Mouse (Mus musculus) ovary, postnatal 14 days (tissue): ENCODE measurements at regions not wholly inside any gene's neighbourhood (a gene's known extent, or its start where the extent isn't known, plus 50 kb on each side); places are given as distances from the start of the nearest gene placed in this dataset.
"Not testable (repeated sequence)": the region's sequence is repeated elsewhere in the genome, so short reads cannot be mapped to it uniquely, and the experiment has no call there.

ENCODE experiments used
- DNase-seq: peaks from one replicate; pipeline ENCODE4 v3.0.0; 2022; ENCODE audit warnings: low spot score

- no peak for DNase-seq
Measured at GRCm38 (mm10) chr2:129883417-129883816, 83.1 kb downstream of the Stk35 start.

- DNase-seq, result no peak
Measured at GRCm38 (mm10) chr2:129884316-129884715, 84.0 kb downstream of the Stk35 start.

DNA sequence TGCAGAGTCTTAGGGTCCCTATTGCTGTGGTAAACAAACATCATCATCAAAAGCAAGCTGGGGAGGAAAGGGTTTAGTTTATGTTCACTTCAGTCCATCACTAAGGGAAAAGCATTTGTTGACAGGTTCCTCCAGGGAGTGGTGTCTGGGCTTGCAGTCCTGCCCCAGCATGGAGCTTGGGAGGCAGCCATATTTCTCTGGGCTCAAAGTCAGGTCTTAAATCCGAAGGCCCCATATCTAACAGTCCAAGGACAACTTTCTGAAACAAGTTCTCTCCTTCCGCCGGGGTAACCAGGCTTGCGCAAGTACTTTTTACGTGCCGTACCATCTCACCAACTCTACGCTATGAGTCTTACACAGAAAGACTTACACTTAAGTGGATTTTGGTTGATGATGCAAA is 85.2 kb downstream of the Stk35 start:
- no peak for DNase-seq

GRCm38 (mm10) chr2:129893231-129893630 is 92.9 kb downstream of the Stk35 start:
- no peak for DNase-seq

DNA sequence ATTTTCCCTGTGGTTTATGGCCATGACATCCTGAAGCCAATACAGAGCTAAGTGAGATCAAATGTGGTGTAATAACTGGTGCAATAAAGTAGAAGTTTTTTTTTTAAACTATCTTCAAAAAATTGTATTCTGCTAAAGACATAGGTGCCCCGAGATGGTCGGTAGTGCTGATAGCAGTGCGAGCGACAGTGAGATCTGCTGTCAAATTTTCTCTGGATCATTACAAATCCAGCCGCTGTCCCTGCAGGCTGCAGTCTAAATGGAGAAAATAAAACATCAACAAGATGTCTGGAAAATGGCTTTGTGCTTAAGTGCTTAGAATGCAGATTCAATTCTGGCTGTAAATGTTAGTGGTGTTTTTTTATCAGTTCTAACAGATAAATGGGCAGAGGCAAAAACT is 93.5 kb downstream of the Stk35 start:
- no peak for DNase-seq

DNA sequence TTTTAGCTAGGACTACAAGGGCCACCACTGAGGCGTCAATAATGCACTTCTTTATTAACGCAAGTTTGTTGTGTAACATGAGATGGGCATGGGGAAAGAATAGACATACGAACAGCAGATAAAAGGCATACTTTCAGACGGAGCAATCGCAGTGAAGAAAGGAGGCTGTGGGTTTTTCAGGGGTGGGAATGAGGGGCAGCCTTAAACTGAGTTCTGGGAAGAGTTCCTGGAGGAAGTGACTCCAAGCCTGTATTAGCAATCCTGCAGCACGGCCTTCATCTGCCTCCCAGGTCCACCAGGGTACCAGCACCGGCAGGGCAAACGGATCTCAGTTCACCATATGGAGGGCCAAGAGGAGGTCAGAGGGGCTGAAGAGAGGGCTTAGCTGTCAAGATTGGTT is 94.6 kb downstream of the Stk35 start:
- no peak for DNase-seq

GRCm38 (mm10) chr2:129895369-129895768 is 95.1 kb downstream of the Stk35 start:
- DNase-seq, result no peak

GRCm38 (mm10) chr2:129896696-129897095 is 96.4 kb downstream of the Stk35 start:
- DNase-seq, result no peak

GRCm38 (mm10) chr2:129903383-129904135 is 103.2 kb downstream of the Stk35 start:
- no peak for DNase-seq

- DNase-seq, result peak; percentile 23
Measured at GRCm38 (mm10) chr2:129904753-129905152, 104.4 kb downstream of the Stk35 start.

GRCm38 (mm10) chr2:129908701-129909425 is 103.3 kb upstream of the Tgm3 start:
- DNase-seq, result no peak

DNA sequence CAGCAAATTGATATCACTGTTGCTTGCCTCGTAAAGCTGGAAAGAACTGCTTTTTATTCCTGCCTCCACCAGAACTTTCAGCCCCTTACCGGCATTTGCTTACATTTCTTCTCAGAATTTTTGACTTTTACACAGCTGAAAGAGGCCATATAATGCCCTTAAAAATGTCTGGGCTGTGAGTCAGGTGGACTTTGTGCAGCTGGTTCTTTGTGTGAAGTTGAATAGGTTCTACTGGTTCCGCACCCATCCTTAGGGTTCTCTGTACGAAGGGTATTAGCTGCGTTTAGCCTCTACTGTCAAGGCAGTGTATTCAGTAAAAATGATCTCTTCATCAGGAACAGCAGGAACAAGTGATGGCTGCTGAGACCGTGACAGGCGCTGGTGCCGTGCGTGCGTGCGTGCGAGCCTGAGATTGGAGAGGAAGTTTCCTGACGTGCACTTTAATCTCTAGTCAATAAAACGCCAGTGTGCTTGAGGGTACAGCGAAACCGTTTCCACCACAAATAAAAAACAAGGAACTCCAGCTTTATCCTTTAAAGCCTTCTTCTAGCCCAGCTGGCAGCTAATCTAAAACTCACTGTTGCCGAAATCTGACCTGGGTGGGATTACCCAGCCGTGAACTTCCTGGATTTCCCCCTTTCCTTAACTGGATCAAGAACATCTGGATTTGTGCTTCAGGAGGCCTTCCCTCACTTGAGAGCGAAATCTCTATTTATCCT is 100.8 kb upstream of the Tgm3 start:
- DNase-seq, result no peak

GRCm38 (mm10) chr2:129912556-129912955 is 99.6 kb upstream of the Tgm3 start:
- DNase-seq, result no peak

DNA sequence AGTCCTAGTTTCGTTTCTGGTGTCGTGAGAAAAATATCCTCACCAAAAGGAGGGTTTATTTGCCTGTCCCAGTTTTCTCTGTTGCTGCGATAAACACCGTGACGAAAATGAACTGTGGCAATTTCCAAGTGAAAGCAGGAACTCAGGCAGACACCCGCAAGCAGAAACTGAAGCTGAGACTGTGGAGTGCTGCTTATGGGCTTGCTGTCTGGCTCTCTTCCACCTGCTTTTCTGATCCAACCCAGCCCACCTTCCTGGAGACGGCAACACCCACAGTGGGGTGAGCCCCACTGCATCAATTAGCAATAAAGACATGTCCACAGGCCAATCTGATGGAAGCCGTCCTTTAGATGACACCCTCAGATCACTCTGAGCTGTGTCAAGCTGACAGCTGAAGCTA is 97.9 kb upstream of the Tgm3 start:
- DNase-seq, result no peak

- no peak for DNase-seq
Measured at GRCm38 (mm10) chr2:129916411-129916810, 95.7 kb upstream of the Tgm3 start.

DNA sequence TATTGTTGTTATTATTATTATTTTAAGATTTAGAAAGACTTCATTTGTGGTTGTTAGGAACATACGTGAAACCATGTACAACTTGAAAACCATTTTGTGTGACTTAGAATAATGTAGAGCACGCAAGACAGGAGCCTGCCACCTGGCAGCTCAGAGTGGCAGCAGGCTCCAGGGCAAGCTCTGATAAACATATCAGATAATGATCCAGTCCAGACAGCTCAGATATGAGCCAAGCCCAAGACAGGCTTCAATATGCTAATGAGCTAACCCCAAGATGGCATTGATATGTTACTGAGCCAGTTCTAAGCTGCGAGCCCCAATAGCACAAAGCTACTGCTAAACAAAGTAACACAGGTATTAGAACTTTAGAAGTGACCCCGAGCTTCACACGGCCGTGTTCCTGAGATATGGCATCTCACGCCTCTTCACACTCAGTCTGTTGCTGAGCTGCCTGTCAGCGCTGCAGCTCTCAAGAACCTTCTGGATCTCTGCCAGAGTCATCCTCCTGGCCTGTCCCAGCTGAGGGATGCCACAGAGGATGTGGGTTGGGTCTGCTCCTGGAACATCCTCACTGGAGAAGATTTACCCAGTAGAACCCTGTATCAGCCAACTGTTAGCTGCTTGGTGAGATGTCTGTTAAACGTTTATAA is 93.9 kb upstream of the Tgm3 start:
- no peak for DNase-seq

DNA sequence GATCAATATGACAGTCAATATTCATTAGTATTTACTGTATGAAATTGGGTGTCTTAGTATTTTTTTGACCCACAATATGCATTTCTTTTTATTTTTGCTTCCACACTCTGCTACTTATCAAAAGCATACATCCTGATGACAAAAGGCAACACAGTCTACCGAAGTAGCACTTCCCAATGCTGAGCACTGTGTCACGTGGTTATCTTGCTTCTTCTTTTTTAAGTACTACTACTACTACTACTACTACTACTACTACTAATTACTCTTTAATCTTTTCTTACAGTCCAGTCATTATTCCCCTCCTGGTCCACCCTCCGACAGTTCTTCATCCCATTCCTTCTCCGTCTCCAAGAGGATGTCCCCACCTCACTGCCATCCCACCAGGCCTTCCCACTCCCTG is 92.6 kb upstream of the Tgm3 start:
- no peak for DNase-seq

DNA sequence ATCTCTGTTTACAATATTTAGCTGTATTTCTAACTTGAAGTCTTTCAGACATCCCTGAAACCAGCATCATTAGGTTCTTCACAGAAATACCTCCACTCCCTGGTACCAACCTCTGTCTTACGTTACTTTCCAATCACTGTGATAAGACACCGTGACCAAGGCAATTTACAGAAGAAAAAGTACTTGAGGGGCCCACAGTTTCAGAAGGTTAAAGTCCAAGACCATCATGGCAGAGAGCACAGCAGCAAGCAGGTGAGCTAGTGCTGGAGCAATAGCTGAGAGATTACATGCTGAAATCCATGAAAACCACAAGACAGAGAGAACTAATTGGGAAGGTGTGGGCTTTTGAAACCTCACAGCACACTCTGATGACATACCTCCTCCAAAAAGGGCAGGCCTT is 84.9 kb upstream of the Tgm3 start:
- DNase-seq, result no peak

- no peak for DNase-seq
Measured at GRCm38 (mm10) chr2:129933578-129933977, 78.6 kb upstream of the Tgm3 start.

DNA sequence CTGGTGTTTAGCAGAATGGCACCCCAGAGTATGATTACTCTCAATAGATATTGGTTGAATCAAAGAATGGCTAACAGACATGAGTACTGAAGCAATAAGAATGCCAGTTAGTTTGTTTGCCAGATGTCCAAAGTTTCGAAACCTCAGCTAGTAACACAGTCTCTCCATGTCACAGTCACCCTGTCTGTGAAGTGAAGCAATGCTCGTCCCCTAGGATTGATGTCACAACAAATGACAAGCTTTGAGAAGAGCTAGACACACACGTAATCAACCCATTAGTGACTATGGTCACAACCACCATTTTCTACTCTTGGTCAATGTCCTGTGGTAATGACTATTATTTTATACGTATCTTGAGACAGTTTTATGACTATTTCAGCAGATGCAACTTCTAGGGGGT is 69.3 kb upstream of the Tgm3 start:
- DNase-seq, result no peak

DNA sequence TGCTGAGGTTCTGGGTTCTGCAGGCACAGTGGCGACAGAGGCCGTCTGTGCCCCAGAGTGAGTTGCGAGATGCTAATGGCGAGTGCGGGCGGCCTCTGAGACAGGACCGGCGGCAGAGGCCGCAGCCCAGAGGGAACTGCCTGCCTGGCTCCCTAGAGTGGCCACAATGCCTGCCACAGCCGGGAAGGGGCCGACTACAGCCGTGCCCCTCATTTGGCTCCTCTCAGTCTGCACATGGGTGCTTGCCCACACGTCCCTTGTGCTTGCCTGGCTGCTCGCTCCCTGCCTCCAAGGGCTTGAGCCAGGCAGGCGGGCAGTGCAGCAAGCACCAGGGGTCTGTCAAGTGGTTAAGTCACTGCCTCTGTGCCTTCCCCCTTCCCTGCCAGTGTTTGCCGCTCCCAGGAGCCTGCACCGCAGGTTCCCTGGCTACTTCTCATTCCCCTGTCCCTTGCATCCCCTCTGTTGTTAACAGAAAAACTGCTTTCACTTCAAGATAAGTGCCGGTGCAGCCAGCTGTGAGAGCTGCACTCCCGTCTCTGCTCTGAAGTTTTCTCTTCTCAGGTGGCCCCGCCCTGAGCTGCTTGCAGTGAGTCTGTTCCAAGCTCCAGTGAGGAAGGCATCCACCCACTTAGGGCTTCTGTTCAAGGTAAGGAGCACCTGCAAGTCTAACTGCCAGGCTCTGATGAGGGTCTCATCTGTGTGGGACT is 64.1 kb upstream of the Tgm3 start:
- DNase-seq, result no peak

DNA sequence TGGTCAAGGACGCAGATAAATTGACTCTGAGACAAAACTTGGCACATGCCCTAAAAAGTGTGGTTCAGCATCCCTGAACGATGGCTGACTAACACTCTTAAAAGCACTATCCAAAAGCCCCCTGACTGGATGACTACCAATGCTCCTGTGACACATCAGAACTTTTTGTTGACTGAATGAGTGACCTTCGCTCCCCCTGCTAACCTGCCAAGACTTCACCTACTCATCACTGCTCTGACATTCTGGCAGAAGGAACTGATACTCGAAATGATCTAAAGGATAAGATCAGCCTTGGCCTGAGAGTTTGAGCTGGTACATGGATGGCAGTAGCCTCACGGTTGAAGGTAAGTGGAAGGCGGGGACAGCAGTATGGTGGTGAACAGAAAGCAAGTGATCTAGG is 62.4 kb upstream of the Tgm3 start:
- not testable (repeated sequence) for DNase-seq
